Mouse (Mus musculus) erythroblast, embryonic 14.5 days (primary cell): ENCODE results near the gene Dscaml1.

Experiments used
- GATA1 ChIP-seq: IDR thresholded peaks from 2 replicates; pipeline ENCODE4 v1.6.1; 2012; ENCODE audit warnings: low read length, inconsistent platforms, mixed read lengths
- TAL1 ChIP-seq: IDR thresholded peaks from 3 replicates; pipeline ENCODE4 v1.6.1; 2012; ENCODE audit warnings: low read length, inconsistent platforms, mixed read lengths

GRCm38 (mm10) chr9:45617889-45618288 lies 191.5 kb downstream of the Dscaml1 start:
- no peak for TF ChIP-seq TAL1
- no peak for TF ChIP-seq GATA1
